Mouse (Mus musculus) bone marrow macrophage, adult 2 months (primary cell): ENCODE measurements around the gene Gse1.

Experiments used
- CTCF ChIP-seq: IDR thresholded peaks from 2 replicates; pipeline ENCODE4 v1.5.1; 2012; ENCODE audit warnings: low read depth, mild to moderate bottlenecking, low read length, moderate library complexity
- POLR2A ChIP-seq: IDR thresholded peaks from 2 replicates; pipeline ENCODE4 v1.6.1; 2012; ENCODE audit warnings: mild to moderate bottlenecking, low read depth, low read length, borderline replicate concordance

DNA sequence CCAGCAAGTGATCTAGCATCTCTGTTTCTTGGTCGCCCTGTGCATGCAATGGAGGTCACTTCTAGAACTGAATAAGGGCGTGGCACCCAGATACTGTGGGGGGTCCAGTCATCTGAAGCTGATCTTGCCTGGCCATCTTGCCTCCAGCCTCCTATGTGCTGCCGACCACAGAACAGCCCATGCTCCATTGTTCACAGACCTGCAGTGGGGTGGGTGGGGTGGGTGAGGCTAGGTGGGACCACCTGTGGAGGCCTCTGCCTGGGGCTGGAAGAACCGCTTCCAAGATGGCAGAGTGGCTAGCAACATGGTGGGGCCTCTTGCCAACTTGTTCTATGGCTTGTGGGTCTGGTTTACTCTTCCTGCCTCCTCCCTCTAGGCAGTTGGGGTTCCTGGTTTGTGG lies 105.4 kb downstream of the Gse1 start:
- no peak for TF ChIP-seq CTCF
- no peak for TF ChIP-seq POLR2A
